Comparison of ENCODE assay signal across 8 mouse cellular contexts in the genomic region with DNA sequence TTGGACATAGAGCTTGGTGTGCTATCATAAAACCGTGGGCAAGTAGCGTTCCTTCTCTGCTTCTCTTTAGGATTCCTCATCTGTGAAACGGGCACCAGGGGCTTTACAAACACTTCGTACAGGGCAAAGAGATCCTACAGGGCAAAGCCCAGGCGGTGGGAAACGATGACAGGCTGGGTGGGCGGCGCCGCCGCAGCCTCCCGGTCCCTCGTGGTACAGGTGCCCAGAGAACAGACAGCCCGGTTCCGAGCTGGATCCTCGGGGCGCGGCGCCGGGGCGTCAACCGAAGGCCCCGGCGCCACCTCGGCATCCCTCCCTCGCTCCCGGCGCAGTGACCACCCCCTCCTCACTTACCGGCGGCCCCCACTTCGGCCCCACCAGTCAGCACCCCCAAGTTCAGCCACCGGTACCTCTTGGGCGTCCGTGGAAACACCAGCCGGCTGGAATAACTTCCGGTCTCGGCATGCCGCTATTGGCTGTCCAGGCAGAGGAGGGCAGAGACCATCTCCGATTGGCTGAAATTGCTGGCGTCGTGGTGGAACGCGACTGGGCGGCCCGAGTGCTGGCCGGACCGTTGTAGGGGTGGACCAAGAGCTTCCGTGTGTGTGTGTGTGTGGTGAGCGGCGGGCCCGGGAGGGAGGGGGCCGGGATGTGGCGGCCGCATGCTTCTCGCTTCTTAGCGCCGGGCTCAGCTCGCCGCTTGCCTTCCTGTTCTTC. TPM values are rescaled to one million over a fixed set of nuclear protein-coding genes. Genes with fewer than 3 reads are reported as not detected.
A peak's percentile ranks its signal among the peaks of the same experiment; 100 is the strongest.
DNase-seq lines count a peak whose midpoint lies in the region; ATAC-seq and TF ChIP-seq lines count a peak whose summit lies in the region.

A gene (minus strand): TSS at position 460 of the 717 bp plus-strand sequence.

- peak within 1 kb of the TSS; percentile 78 for H3K9ac ChIP-seq in kidney, embryonic 14.5 days (ENCODE audit: low read depth, low read length)
- H3K9ac ChIP-seq in limb, embryonic 15.5 days, result peak within 1 kb of the TSS; percentile 64

- DNase-seq in A20 (ENCODE audit: low read depth, low spot score), result peak; percentile 97
- DNase-seq in heart, adult 9 months (ENCODE audit: low spot score in 2 of 2), result peak; percentile 97 to 99
- DNase-seq in monocyte, adult 2 months (ENCODE audit: low read depth in 1 of 2, low spot score in 2 of 2), result peak; percentile 87 to 88
- DNase-seq in spleen, postnatal 36 days (ENCODE audit: low spot score in 2 of 2), result peak; percentile 93 to 95

- H3K36me3 ChIP-seq in kidney, embryonic 14.5 days (ENCODE audit: control insufficient read depth, insufficient read depth, low read length), result 0 out of 2 replicates have a peak, but pooled peaks cover 10% of the 10 kb centered on the region
- peaks cover 23% of the 10 kb centered on the region for H3K36me3 ChIP-seq in limb, embryonic 15.5 days

- peak within 1 kb of the TSS; percentile 79 for H3K4me3 ChIP-seq in bone marrow macrophage, adult 2 months (ENCODE audit: insufficient read depth, low read length)
- peak within 1 kb of the TSS; percentile 95 for H3K4me3 ChIP-seq in embryonic fibroblast, embryonic 13.5 days (ENCODE audit: insufficient read depth, low read length)
- peak within 1 kb of the TSS; percentile 96 for H3K4me3 ChIP-seq in kidney, embryonic 14.5 days (ENCODE audit: low read length)
- peak within 1 kb of the TSS; percentile 78 for H3K4me3 ChIP-seq in limb, embryonic 15.5 days

- no peaks in the 10 kb centered on the region for H3K9me3 ChIP-seq in kidney, embryonic 14.5 days (ENCODE audit: control insufficient read depth, low read length)
- H3K9me3 ChIP-seq in limb, embryonic 15.5 days, result no peaks in the 10 kb centered on the region

- peak; percentile 100 for ATAC-seq in kidney, embryonic 14.5 days (ENCODE audit: low FRiP score, low TSS enrichment)
- peak; percentile 98 for ATAC-seq in limb, embryonic 15.5 days (ENCODE audit: insufficient number of reproducible peaks, low FRiP score, low TSS enrichment, low read depth)

- H3K27me3 ChIP-seq in kidney, embryonic 14.5 days (ENCODE audit: control insufficient read depth, insufficient read depth, low read length), result no peaks in the 10 kb centered on the region
- no peaks in the 10 kb centered on the region for H3K27me3 ChIP-seq in limb, embryonic 15.5 days

- no peak for TF ChIP-seq CTCF in bone marrow macrophage, adult 2 months (IDR thresholded peaks at IDR 0.05; ENCODE audit: low read depth, low read length)
- TF ChIP-seq CTCF in embryonic fibroblast, embryonic 13.5 days (IDR thresholded peaks at IDR 0.05; ENCODE audit: borderline replicate concordance, insufficient read depth, low read length), result no peak

- peak within 1 kb of the TSS; percentile 82 for H3K4me2 ChIP-seq in kidney, embryonic 14.5 days (replicated peaks; ENCODE audit: low read depth, low read length)
- peak within 1 kb of the TSS; percentile 66 for H3K4me2 ChIP-seq in limb, embryonic 15.5 days

- 0% methylated on average over 51 of the region's 58 CpGs for WGBS in kidney, embryonic 14.5 days
- under 1% methylated on average over 56 of the region's 58 CpGs for WGBS in limb, embryonic 15.5 days

- peaks cover 12% of the 10 kb centered on the region; the same call in 1 of the 2 replicates for H3K4me1 ChIP-seq in bone marrow macrophage, adult 2 months (ENCODE audit: control insufficient read depth, insufficient read depth, low read length)
- H3K4me1 ChIP-seq in embryonic fibroblast, embryonic 13.5 days (ENCODE audit: control insufficient read depth, insufficient read depth, low read length), result peaks cover 7% of the 10 kb centered on the region
- H3K4me1 ChIP-seq in kidney, embryonic 14.5 days (ENCODE audit: control insufficient read depth, insufficient read depth, low read length), result peaks cover 18% of the 10 kb centered on the region
- H3K4me1 ChIP-seq in limb, embryonic 15.5 days, result peaks cover 23% of the 10 kb centered on the region

- H3K27ac ChIP-seq in bone marrow macrophage, adult 2 months (ENCODE audit: insufficient read depth, low read depth, low read length), result no peak within 1 kb of the TSS
- peak within 1 kb of the TSS; percentile 54 for H3K27ac ChIP-seq in embryonic fibroblast, embryonic 13.5 days (ENCODE audit: insufficient read depth, low read length)
- H3K27ac ChIP-seq in kidney, embryonic 14.5 days (ENCODE audit: low read depth, low read length), result 0 out of 2 replicates have a peak within 1 kb of the TSS, but pooled peaks have one; percentile 42
- H3K27ac ChIP-seq in limb, embryonic 15.5 days, result no peak within 1 kb of the TSS

- 0 out of 2 replicates have a peak, but pooled peaks have one; percentile 17 for TF ChIP-seq POLR2A in bone marrow macrophage, adult 2 months (IDR thresholded peaks at IDR 0.05; ENCODE audit: borderline replicate concordance, low read depth, low read length)
- TF ChIP-seq POLR2A in embryonic fibroblast, embryonic 13.5 days (IDR thresholded peaks at IDR 0.05; ENCODE audit: low read depth, low read length), result peak; percentile 79

RNA-seq across cellular contexts. Expression of the gene that starts here (rescaled TPM):
- 20.5 and 24.8 TPM in 2 replicates for polyA plus RNA-seq in bone marrow macrophage, adult 2 months (2012; ENCODE audit: insufficient read depth, insufficient read length, missing spikeins)
- polyA plus RNA-seq in embryonic fibroblast, embryonic 13.5 days (2011; ENCODE audit: insufficient read length, low read depth, missing spikeins), result 80.1 and 83.5 TPM in 2 replicates
- polyA plus RNA-seq in kidney, embryonic 14.5 days (2014; fragmentation: Nextera tagmentation; extraction: Ambion mirVana), result 62.4 and 107 TPM in 2 replicates
- polyA plus RNA-seq in limb, embryonic 15.5 days (2015; fragmentation: Nextera tagmentation; extraction: Ambion mirVana), result 61.7 and 63.9 TPM in 2 replicates

Comparison
In these comparisons a context has a peak if more than half of its experiments do, and no peak if none do; other contexts are left out.
1. H3K27ac ChIP-seq: peak in embryonic fibroblast, embryonic 13.5 days (single experiment) and kidney, embryonic 14.5 days (single experiment); none in bone marrow macrophage, adult 2 months (single experiment) and limb, embryonic 15.5 days (single experiment).
2. Peak in every context shown above with its lines, with median percentiles within 50 percentile points of each other: DNase-seq and H3K4me3 ChIP-seq.